Mouse (Mus musculus): ENCODE measurements at regions not wholly inside any gene's neighbourhood (a gene's known extent, or its start where the extent isn't known, plus 50 kb on each side); places are given as distances from the start of the nearest gene placed in this dataset.

GRCm38 (mm10) chr8:42614077-42614476 is 527.2 kb downstream of the Triml1 start:
- peak; percentile 23; the same call in 1 of the 2 replicates for ATAC-seq (ENCODE audit: low TSS enrichment)

- peak; percentile 78 for ATAC-seq (ENCODE audit: low TSS enrichment)
These were observed 544.6 kb downstream of the Triml1 start for GRCm38 (mm10) chr8:42596639-42597038.
